Mouse (Mus musculus) E14TG2a.4 (cell line): ENCODE results near the gene Usp24.

Source experiments
- CTCF ChIP-seq: conservative IDR thresholded peaks from 2 replicates; pipeline ENCODE4 v1.5.1; 2014; ENCODE audit warnings: low read length
- NANOG ChIP-seq: IDR thresholded peaks from 2 replicates; pipeline ENCODE4 v1.6.1; 2014; ENCODE audit warnings: borderline replicate concordance, low read length, mixed read lengths
- POU5F1 ChIP-seq: IDR thresholded peaks from 2 replicates; pipeline ENCODE4 v1.6.1; 2014; ENCODE audit warnings: low read length, borderline replicate concordance

DNA sequence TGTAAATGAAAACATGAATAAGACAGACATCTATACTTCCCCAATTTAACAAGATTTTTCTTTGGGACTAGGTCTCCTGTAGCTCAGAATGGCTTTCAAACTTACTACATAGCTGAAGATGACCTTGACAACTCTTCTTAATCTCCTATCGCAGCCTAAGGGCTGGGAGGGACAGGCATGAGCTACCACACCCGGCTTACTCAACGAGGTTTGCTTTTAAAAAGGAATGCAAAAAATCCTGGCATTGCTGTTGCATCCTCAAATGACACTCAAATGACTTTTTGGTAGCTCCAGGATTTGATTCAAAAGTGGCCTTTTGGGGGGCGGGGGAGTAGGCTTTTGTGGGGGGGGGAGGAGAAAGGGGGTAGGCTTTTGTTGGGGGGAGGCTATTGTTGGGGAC lies 2.1 kb upstream of the Usp24 start:
- no peak for TF ChIP-seq CTCF
- TF ChIP-seq NANOG, result no peak
- TF ChIP-seq POU5F1, result no peak
